Mouse (Mus musculus) cerebellum, adult 2 months (tissue): ENCODE results near the gene Ate1. TPM values are rescaled to one million over a fixed set of nuclear protein-coding genes. Genes with fewer than 3 reads are reported as not detected.

ENCODE experiments used
- DNase-seq, 2 experiments: peaks; one replicate each; pipeline ENCODE4 v3.0.0; 2021
- H3K27ac ChIP-seq: fragments of 200-500 bp; 2 replicates; pipeline ENCODE4 v1.5.1; 2012; ENCODE audit warnings: low read length, control low read depth, inconsistent platforms; ENCODE audit not compliant: insufficient read depth
- H3K27me3 ChIP-seq: fragments of 200-500 bp; 2 replicates; pipeline ENCODE4 v1.6.1; 2012; ENCODE audit warnings: inconsistent platforms, mild to moderate bottlenecking, low read length, moderate library complexity; ENCODE audit not compliant: control insufficient read depth, insufficient read depth
- H3K4me1 ChIP-seq: fragments of 200-500 bp; 2 replicates; pipeline ENCODE4 v1.6.1; 2011; ENCODE audit warnings: low read length; ENCODE audit not compliant: control insufficient read depth, insufficient read depth
- H3K4me3 ChIP-seq: fragments of 200-500 bp; replicated peaks from 2 replicates; pipeline ENCODE3; 2011; ENCODE audit warnings: mild to moderate bottlenecking, low read depth, low read length, control low read depth; ENCODE audit not compliant: insufficient read depth
- CTCF ChIP-seq: fragments of 200-500 bp; IDR thresholded peaks from 2 replicates; pipeline ENCODE4 v1.5.1; 2011; ENCODE audit warnings: low read depth, mild to moderate bottlenecking, control low read depth, low read length, moderate library complexity, borderline replicate concordance; ENCODE audit not compliant: insufficient read depth
- POLR2A ChIP-seq: fragments of 200-500 bp; IDR thresholded peaks from 2 replicates; pipeline ENCODE4 v1.6.1; 2011; ENCODE audit warnings: low read length, control low read depth, borderline replicate concordance; ENCODE audit not compliant: insufficient read depth
- WGBS: fragments of 180-500 bp; shearing (Covaris S2); methylation state at CpG from one replicate; pipeline ENCODE4 v1.1.7; 2018; 5-methylcytosine and 5-hydroxymethylcytosine counted together
- polyA plus RNA-seq: library from polyadenylated mRNA; depleted of rRNA; stranded (reverse); fragments of >200 nt; gene quantifications from 2 replicates; pipeline ENCODE4 v1.2.3, GENCODE M21; 2012

Ate1 gene
- polyA plus RNA-seq, 1 experiment = 29.7 TPM

DNA sequence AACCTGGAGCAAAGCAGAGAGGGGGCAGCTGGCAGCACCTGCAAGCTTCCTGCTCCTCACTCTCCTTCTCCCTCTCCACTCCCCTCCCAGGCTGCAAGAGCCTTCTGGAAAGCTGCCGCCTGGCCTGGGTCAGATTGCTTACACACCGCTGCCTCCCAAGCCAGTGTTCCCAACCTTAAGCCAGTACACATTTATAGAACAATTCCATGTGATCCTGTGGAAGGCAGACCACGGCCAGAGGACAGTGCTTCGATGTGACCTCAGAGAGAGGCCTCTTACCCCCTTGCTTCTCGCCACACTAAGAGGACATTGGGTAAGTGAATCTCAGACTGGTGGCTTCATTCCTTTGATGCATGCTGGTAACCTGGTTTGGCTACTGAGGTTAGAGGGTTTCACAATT lies 32.6 kb upstream of the Ate1 start:
- TF ChIP-seq POLR2A (peak; percentile 34; the same call in 1 of the 2 replicates), CTCF (no peak)
- peak overlapping the region; percentile 24 for H3K4me3 ChIP-seq

DNA sequence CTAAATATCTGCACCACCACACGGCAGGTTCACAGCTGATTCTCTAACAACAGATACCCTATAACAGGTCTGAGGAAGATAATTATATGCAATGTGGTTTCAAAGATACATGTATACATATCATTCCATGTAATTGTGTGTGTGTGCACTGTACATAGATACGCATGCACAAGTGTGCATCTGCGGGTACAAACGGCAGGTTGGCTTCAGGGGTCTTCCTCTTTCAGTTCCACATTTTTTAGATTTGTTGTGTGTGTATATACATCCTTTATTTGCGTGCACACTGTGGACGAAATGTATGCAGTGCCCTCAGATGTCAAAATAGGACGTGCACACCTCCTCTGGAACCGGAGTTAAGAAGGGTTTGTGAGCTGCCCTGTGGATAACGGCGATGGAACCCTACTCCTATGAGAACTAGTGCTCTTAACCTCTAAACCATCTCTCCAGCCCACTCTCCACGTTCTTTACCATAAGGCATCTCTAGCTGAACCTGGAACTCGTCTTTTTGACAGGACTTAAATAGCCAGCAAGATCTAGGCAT lies 27.5 kb upstream of the Ate1 start:
- no peak for DNase-seq
- H3K27ac ChIP-seq = no peak overlapping the region
- no peak overlapping the region for H3K4me3 ChIP-seq
- TF ChIP-seq POLR2A (no peak), CTCF (no peak)
- H3K27me3 ChIP-seq = no peaks in the 10 kb centered on the region
- 87% methylated on average over 12 of the region's 12 CpGs for WGBS
- H3K4me1 ChIP-seq = peaks cover 10% of the 10 kb centered on the region; the same call in 1 of the 2 replicates

More for the DNA sequence above, 32.6 kb upstream of the Ate1 start:
- Histone ChIP-seq H3K4me1 (peaks cover 28% of the 10 kb centered on the region; the same call in 1 of the 2 replicates), H3K27me3 (no peaks in the 10 kb centered on the region), H3K27ac (peak overlapping the region; percentile 63)
- DNase-seq = peak; percentile 76 to 83
- WGBS = 29% methylated on average over 5 of the region's 5 CpGs

DNA sequence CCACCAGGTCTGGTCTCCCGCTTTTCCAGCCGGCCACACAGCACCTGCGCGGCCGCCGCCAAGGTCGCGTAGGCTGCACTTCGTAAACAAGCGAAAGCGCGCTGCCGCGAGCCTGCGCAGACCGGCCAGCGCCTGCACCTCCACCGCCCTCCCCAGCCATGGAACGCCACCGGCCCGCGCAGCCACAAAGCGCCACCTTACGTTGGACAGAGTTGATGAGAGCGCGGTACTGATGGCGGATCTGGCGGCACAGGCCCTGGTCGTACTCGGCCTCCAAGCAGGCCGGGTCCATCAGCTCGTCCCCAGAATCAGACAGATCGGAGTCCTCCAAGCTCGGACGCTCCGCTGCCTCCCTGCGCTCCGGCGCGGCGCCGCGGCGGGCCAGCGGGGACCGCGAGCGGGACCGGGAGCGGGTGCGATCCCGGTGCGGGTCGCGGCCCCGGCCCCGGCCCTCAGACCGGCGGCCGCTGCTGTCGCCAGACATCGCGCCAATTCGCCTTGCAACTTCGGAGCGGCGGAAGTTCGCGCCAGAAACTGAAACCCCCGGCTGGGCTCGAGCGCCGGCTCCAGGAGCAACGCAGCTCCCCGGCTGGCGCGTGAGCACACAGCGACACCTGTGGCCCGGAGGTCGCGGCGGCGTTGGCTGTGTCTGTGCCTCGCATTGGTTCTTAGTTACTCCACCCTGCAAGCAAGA lies 26.8 kb upstream of the Ate1 start:
- H3K4me1 ChIP-seq = peaks cover 4% of the 10 kb centered on the region; the same call in 1 of the 2 replicates
- DNase-seq = peak; percentile 95
- no peaks in the 10 kb centered on the region for H3K27me3 ChIP-seq
- TF ChIP-seq POLR2A (peak; percentile 77), CTCF (peak; percentile 78)
- peak overlapping the region; percentile 93 for H3K27ac ChIP-seq
- under 1% methylated on average over 84 of the region's 84 CpGs for WGBS
- peak overlapping the region; percentile 87 for H3K4me3 ChIP-seq

DNA sequence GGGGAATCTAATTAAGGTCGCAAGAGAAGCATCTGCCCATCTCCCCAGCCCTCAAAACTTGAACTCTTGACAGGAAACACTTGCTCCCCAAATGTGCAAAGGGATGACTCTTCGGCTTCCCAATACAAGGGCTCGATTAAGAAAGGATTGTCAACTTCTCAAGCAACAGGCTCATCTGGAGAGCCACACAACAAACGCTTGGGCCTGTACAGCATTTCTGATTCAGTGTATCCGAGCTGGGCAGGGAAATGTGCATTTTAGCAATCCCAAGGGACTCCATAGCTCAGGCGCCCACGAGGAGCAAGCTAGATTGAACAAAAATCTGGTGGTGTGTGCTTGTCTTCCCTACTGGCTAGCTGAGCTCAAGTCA lies 26.2 kb upstream of the Ate1 start:
- Histone ChIP-seq H3K4me3 (peak overlapping the region; percentile 87), H3K27ac (peak overlapping the region; percentile 93), H3K27me3 (no peaks in the 10 kb centered on the region), H3K4me1 (peaks cover 4% of the 10 kb centered on the region; the same call in 1 of the 2 replicates)
- DNase-seq = no peak
- TF ChIP-seq CTCF (no peak), POLR2A (no peak)
- WGBS = under 1% methylated on average over 7 of the region's 7 CpGs

DNA sequence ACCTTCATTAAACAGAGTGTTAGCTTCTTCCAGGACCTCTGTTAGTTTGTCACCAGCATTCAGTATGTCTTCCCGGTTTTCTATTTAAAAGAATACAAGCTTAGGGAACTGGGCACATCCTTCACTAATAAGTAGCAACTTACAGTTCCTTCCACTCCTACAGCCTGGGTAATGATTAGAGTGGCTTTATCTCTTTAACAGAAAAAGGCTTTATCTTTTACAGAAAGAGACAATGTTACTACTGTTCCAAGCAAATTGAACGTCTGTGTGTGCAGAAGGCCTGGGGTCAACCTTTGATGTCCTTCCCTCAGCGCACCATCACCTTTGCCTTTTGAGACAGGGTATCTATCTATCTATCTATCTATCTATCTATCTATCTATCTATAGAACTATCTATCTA lies 25.7 kb upstream of the Ate1 start:
- peak overlapping the region; percentile 87 for H3K4me3 ChIP-seq
- no peak for TF ChIP-seq POLR2A
- TF ChIP-seq CTCF = no peak
- peak overlapping the region; percentile 93; the same call in 1 of the 2 replicates for H3K27ac ChIP-seq
- no peaks in the 10 kb centered on the region for H3K27me3 ChIP-seq
- DNase-seq = no peak
- H3K4me1 ChIP-seq = peaks cover 4% of the 10 kb centered on the region; the same call in 1 of the 2 replicates
- 36% methylated on average over 3 of the region's 3 CpGs for WGBS

DNA sequence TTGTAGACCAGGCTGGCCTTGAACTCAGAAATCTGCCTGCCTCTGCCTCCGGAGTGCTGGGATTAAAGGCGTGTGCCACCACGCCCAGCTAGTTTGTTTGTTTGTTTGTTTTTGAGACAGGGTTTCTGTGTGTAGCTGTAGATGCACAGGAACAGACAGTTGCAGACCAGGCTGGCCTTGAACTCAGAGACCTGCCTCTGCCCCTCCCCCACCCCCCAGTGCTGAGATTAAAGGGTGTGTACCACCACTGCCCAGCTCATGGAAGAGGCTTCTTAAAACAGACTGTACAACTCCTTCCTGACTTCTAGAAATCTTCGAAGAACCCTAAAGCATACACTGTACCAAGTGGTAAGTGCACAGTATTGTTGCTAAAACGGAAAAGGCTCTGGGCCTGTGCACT lies 25.2 kb upstream of the Ate1 start:
- H3K27ac ChIP-seq = no peak overlapping the region
- 87% methylated on average over 5 of the region's 5 CpGs for WGBS

DNA sequence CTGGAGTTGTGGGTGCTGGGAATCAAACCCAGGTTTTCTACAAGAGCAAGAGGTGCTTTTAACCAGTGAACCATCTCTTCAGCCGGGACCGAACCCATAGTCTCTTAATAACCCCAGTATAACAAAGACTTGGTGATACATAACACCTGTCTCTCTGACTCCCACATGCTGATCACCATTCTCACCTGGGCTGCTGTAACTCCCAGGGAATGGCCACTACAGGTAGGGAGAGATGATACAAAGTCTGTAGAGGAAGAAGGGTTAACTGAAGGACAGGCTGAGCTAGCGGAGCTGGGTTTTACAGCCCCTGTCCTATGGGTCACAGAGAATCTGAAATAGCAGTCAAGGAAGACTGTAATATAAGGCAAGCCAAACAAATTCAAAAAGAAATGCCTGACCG lies 23.0 kb upstream of the Ate1 start:
- Histone ChIP-seq H3K4me1 (peaks cover 4% of the 10 kb centered on the region; the same call in 1 of the 2 replicates), H3K27ac (no peak overlapping the region), H3K27me3 (no peaks in the 10 kb centered on the region), H3K4me3 (no peak overlapping the region)
- TF ChIP-seq CTCF (no peak), POLR2A (no peak)
- no peak for DNase-seq
- WGBS = 93% methylated on average over 4 of the region's 4 CpGs

More for the DNA sequence above, 25.2 kb upstream of the Ate1 start:
- TF ChIP-seq CTCF = no peak
- TF ChIP-seq POLR2A = no peak
- H3K4me1 ChIP-seq = peaks cover 4% of the 10 kb centered on the region; the same call in 1 of the 2 replicates
- H3K4me3 ChIP-seq = no peak overlapping the region
- DNase-seq = no peak
- no peaks in the 10 kb centered on the region for H3K27me3 ChIP-seq

DNA sequence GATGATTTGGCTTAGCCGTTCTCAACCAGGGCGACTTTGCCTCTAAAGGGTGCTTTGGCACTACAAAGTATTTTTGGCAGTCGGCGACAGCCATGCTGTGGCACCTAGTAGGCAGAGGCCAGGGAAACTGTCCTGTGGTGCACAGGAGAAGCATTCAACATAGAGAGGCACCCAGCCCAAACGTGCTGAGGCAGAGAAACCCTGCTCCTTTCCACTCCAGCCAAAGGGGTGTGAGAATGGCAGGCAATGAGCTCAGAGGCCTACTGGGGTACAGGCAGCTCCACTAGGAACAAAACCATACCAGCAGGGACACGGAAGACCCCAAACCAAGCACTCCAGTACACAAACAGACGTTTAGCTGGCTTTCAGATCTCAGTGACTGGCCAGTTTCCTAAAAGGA lies 20.0 kb upstream of the Ate1 start:
- Histone ChIP-seq H3K4me3 (no peak overlapping the region), H3K4me1 (peaks cover 4% of the 10 kb centered on the region; the same call in 1 of the 2 replicates), H3K27ac (no peak overlapping the region), H3K27me3 (no peaks in the 10 kb centered on the region)
- no peak for DNase-seq
- WGBS = 58% methylated on average over 7 of the region's 7 CpGs
- TF ChIP-seq CTCF (no peak), POLR2A (no peak)
